Mouse (Mus musculus) kidney, postnatal 25 days (tissue): ENCODE measurements at regions not wholly inside any gene's neighbourhood (a gene's known extent, or its start where the extent isn't known, plus 50 kb on each side); places are given as distances from the start of the nearest gene placed in this dataset.

Experiments
- DNase-seq, 2 experiments: peaks; one replicate each; pipeline ENCODE4 v3.0.0; 2021; ENCODE audit warnings: mixed read lengths in 2 of 2

DNA sequence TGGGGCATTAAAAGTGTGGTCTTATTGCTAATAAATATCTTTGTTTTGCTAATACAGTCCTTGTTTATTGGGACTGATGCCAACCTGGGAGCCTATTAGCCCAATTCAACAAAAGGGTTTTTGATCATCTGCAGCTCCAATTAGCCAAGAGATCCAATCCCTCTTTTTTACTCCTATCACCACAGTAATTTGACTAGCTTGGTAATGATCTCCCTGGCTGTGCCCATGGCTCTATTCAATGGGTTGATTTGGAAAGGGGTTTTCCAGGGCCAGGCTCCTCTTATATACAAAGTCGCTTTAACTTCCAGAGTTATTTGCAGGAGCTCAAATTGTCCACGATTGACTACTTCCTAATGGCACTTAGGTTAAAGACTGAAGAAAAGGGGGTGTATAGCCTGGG, 145.1 kb upstream of the Adra1b start:
- DNase-seq = no peak

DNA sequence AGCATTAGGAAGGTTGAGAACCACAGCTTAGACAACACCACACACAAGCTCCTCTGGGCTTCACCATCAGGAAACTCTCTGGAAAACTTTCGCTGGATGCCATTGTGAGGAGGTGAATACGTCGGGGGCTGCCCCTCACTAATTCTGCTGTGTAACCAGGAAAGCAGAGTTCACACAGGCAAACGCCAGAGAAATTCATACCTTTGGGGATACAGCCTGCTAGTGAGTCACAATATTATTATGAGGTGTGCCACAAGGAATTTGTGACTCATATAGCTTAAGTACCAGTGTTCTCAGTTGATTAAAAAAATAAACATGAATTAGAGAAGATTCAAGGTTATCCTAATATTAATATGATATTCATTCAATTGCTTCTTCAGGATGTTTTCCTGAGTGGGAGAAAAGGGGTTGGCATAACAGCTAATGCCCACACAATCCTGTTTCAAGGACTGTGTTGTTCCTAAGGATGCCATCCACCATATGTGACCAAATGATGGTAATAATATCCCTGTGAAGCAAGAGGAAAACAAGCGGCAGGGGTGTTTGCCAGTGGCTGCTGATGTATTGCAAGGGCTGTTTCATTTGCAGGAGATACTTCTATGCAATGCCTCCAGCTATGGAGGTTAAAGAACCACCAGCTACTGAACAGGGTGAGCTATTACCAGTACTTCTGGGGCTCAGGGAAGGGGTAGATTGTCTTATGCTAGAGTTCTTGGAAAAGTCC, 148.4 kb upstream of the Adra1b start:
- no peak for DNase-seq

DNA sequence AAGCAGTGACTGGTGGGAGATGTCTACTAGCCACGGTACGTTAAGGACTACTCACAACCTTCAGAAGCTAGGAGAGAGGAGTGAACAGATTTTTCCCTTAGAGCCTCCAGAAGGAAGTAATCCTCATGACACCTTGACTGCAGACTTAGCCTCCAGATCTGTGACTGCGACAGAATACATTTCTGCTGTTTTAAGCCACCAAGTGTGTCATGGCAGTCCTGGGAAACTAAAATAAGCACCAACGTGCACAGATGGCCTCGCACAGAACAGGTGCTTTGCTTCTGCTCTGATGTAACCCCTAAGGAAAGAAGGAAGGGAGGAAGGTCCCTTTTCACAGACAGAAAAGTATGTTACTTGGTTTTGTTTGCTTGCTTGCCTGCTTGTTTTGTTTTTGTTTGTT, 151.5 kb upstream of the Adra1b start:
- no peak for DNase-seq

DNA sequence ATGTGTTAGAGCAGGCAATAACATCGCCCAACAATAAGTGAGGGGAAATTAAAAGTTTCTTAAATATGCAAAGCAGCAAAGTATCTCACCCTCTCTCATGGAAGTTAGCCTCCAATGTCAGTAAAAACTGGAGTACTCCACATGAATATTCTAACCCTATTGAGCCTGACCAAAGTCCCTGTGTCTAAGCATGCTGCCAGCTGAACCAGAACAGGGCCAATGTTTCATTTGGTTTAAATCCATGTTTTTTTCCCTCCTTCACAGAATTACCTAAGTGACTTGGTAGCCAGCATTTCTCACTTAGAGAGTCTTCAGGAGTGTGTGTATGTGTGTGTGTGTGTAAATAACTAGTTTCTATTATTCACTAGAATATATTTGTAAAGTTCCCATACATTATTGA, 161.4 kb upstream of the Adra1b start:
- DNase-seq = no peak

DNA sequence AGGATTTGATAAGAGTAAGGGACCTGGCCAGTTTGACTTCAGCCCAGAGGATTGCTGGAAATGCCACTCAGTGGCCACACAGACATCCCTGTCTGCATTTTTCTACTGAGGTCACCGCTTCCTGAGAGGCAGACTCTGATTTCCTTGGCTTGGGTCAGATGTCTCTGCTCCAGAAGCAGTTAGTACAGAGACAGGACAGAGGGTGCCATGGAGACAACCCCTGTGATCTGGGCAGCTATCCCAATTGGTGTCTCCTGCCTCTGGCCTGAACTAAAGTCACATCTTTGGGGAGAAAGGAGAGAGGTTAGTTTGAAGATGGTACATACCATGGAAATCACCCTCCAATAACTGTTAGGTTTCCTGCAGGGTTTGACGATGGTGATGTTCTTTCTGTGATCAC, 165.2 kb upstream of the Adra1b start:
- peak; percentile 16 to 42 for DNase-seq

DNA sequence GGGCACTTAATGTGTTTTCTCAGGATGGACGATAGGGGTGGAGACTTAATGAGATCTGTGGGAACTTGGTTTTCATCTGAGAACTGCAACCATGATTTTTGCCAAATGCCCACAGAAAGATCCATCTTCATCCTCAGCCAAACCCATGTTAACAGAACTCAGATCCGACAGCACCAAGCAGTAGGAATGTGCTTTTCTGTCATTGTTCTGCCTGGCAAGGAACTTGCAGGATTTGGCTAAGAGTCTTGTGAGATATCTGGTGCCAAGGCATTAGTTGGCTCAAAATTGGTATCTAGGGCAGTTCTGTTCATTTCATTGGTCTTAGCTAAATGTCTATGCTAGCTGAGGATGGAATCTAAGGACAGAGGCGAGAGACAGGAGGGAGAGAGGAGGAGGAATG, 182.7 kb upstream of the Adra1b start:
- DNase-seq = no peak

DNA sequence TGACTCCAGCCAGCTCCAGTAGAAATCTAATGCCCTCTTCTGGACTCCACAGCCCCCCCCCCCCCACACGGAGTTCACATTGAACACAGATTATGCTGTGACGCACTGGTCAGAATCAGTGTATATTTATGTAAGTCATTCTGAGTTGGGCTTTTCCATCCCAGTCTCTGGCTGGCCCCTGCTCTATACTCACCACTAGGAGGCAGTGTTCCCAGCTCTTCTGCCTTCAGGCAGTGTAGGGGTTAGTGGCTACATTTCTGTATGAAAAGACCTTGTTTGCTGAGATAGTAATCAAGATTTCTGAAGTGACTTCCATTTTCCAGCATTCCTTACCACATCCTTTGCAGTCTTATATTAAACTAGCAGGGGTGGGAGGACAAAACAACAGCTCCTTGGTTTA, 185.9 kb upstream of the Adra1b start:
- no peak for DNase-seq

DNA sequence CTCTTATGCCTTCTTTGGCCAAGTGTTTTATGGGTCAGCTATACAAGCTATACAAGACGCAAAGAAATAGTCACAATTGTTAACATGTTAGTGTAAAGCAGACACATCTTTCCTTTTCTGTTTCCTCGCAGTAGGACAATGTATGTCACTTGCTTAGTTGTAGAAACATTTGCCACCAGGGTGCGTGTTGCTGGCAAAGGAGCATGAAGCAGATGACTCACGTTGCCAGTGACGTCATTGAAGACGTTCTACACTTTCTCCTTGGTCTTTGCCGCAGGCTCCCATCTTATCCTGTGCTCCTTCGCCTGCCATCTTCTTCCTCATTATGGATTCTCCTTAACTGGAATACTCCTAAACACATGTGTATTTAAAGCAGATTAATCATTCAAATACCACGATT, 188.5 kb upstream of the Adra1b start:
- no peak for DNase-seq

DNA sequence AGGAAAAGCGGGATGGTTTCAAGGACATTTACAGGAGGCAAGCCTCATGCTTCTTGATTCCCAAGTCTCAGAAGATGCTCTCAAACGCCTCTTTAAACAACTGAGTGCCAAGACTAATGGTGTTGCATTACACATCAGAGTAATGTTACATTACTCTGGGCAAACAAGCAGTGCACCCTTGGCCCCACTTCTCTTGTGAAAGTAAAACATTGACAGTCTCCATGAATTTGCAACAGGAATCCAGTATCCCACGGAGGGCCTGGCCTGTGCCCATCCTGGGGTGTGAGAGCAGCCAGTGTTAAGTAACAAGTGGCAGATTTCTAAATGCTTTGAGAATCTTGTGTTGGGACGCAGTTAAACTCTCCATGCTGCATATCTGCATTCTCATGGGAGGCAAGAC, 194.3 kb upstream of the Adra1b start:
- peak in 1 of 2 experiments; percentile 8 for DNase-seq

DNA sequence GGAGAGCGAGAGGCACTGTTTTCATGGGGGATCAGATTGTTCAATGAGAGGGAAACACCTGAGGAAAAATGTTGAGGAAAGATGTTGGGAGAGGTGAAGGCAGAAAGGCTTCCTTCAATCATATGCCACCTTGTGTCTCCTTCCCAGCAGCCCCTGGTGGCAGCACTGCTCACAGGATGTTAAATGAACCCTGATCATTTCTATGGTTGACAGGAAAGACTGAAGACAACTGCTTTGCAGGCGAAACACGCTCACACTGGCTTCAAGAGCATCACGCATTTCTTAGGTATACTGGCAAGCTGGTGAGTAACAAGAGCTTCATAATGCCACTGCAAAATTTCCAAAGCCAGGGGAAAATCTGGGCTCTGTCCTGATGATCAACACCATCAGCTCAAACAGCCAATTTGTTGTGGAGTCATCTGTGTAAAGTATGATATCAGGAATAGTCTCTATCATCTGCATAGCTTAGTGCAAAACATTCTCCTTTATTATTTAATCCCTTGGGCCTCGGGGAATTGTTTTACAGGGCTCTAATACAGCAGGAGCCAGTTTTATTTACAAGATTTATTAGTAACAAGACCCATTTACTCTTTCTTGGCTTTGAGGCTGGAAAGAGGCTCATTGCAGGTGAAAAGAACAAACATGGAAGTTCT, 202.3 kb upstream of the Adra1b start:
- no peak for DNase-seq

DNA sequence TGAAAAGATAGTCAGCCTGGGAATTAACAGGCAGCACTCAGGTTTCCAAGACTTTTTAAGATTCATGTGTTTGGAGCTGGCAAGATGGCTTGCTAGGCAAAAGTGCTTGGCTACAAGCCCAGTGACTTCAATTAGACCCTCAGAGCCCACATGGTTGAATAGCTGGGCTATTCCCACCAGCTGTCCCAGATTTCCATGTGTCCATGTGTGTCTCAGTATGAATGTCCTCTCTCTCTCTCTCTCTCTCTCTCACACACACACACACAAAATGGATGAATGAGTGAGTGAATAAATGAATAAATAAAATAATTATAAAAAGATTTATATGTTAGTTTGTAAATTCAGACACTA, 202.8 kb upstream of the Adra1b start:
- no peak for DNase-seq

DNA sequence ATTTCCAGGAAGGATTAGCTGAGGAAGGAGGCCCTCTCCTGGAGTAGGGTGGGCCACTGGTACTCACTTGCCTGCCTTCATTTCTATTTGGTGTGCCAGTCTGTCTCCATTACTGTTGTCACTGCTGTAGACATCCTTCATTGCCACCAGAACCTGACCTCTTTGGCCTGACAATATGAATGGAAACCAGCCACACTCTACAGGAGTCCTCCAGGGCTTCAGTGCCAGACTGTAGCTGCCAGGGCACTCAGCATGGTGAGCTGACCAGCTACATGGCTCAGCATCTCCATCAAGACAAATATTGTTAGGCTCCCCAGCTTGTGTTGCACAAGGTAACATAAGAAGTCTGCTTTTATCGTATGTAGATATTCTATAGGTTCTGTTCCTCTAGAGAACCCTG, 205.2 kb upstream of the Adra1b start:
- DNase-seq = no peak

DNA sequence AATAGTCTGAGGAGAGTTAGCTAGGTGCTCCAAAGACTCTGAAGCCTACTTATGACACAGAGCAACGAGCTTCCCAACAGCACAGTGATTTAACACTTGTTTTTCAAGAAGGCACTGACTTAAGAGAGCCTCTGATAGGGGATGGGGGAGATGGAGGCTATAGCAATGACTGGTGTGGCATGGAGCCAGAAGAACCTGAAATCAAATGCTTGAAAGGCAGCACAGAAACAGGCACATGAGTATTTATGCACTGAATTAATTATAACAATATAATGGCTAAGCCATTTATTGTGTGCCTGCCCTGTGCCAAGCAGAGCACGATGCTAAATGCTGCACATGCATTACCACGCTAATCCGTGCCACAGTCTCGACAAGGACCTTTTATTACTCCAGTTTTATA, 210.5 kb upstream of the Adra1b start:
- peak in 1 of 2 experiments; percentile 4 for DNase-seq

DNA sequence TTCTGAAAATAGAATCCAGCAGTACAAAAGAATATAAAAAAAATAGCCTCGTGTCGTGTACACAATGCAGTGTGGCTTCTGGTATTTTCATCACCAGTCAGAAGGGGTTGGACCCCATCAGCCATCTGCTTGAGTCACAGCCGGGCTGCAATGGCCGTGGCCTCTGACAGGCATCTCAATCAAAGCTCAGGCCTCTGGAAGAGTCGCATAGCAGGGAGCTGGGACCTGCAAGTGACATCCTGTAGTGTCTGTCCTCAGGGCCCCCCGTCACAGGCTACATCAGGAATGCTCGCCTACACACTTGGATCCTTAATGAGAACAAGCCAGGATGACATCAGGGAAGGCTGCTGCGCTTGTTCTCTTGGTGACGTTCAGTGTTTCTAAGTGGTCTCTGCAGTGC, 226.1 kb upstream of the Adra1b start:
- DNase-seq = no peak

DNA sequence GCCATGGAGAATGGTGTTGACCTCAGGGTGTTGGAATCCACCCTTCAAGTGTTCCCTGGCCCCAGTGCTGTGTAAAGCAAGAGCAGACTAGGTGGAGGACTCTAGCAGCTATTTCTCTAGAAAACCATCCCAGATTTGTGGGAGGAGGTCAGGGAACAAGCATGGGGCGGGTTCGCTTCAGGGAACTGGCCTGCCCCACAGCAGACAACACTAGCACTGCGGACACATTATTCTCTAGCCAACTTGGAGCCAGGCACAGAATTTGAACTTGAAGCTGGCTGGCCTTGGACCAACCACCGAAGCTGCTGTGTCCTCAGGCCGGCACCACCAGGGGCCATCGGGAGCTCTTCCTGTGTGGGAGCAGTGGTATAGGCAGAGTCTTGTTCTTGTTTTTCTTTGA, 227.5 kb upstream of the Adra1b start:
- peak; percentile 2 to 39 for DNase-seq

DNA sequence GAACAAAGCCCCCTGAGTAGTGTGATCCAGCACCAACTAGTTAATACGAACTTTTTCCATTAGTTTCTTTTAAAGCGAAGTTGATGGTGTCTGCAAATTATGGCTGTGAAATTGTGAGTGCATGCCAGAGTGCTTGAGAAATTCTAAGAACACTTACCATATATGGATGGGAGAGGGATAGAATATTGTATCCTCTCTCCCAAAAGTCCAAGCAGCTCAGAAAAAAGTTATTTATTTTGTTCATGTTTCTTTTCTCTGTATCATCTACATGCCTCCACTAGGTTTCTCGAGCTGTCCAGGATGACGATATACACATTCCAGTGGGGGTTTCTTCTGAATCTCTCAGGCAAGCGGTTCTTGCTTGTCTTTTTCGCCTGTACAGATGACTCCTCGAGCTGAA, 232.2 kb upstream of the Adra1b start:
- no peak for DNase-seq

DNA sequence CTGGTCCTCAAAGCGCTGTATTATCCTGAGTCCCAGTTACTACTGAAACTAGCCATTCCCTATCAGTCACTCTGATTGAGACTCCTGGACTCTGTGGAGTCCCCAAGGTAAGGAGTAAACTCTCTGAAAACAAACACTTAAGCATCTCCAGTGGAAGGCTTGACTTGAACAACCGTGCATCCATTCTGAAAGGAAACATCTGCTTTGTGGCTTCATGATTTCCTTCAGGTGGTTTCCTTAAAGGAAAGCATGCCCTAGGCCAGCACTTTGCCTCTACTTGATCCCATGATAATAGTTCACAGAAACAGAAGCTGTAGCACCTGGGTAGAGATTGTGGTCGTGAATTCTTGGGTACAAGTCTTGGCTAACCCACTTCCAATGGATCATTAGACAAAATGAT, 235.0 kb upstream of the Adra1b start:
- DNase-seq = no peak

DNA sequence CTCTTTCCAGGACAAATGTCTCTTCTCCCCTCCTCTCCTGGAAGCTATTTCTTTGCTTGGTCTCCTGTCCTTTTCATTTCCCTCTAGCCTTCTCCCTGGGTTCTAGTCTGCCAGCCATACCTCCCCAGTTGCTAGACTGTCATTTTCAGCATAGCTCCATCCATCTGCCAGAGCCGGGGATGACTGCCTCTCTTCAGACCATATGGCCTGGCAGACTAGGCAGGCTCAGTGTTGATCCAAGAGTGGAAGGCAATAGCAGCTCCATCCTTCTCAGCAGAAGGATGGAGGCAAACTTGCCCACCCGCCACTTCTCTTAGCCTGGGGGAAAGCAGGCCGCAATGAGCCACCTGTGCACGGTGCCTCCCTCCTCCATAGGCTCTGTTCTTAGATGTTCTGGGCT, 242.0 kb upstream of the Adra1b start:
- DNase-seq = no peak

DNA sequence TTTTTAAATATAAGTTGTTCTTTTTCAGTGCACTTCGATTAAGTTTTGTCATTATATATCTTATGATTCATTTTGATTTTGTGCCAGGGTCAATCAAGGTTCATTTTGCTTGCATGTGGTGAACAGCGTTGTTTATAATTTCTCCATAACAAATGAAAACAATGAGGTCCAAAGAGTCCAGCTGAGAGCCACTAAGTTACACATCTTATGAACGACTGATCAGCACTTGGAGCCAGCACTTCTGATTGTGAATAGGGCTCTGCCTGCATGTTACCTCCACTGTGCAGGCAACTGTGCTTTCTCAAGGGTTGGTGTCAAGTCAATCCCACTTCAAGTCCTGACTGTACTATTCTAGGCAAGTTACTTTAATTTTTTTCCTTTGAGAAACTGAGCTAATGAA, 243.5 kb upstream of the Adra1b start:
- DNase-seq = no peak

DNA sequence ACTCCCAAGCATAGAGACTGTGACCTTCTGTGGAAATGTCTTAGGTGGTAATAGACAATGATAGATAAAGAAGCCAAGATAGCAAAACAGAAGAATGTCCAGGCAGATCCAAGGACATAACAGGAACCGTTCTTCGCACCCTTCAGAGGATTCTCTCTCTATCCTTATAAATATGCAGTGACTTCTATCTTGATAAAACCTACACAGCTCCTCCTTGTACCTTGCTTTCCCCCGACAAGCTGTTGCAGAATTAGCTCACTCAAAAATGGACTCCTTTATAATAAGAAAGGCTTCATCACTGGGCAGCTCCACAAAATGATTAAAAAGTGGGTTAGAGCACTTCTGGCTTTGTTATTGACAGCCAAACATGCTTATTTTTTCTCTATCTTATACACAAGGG, 245.4 kb upstream of the Adra1b start:
- DNase-seq = no peak

DNA sequence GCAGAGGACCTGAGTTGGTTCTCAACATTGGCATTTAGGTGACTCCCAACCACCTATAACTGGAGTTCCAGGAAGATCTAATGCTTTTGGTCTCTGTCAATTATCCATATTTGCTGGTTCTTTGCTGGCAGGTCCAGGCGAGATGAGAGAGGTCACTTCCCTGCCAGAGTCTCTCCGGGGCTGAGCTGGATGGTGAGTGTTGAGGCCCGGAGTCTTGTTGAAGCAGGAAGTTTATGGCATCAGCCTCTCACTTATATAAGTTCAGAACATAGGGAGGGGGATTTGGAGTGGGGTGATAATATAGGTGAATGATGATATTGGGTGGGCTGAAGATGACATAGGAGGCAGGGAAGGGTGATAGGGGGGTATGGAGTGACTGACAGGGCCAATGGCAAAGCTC, 246.3 kb upstream of the Il12b start:
- DNase-seq = no peak

DNA sequence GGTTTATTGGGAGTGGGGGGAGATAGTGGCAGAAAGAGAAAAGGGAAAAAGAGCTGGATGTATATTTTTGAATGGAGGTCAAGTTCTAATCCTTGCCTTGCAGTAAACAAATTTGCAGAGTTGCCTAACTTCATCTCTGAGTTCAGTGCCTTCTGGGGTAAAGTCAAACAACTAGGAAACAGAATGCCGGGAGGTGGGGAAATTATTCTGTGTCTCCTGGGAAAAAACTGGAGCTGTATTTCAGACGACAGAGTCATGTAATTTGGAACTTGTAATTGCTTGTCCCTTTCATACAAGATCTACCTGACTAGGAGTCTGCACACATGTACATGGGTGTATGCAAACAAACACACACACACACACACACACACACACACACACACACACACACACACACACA, 244.3 kb upstream of the Il12b start:
- no peak for DNase-seq

DNA sequence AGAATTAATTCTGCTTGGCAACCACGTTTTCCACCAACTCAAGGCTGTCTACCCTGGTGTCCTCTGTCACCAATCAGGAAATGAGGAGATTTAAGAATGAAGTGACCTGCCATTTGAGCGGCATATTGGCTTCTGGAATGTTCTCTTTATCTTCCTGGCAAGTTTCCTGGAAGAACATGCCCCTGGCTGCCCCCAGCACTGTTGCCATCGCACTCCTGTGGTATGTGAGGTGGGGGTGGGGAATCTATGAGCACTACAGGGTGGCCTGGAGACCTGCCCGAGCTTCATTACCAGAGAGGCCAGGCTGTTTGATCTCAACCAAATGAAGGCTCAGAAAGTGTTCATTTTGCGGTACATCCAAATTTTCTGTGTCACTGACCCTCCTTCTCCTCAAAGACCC, 243.8 kb upstream of the Il12b start:
- peak; percentile 40 to 60 for DNase-seq

DNA sequence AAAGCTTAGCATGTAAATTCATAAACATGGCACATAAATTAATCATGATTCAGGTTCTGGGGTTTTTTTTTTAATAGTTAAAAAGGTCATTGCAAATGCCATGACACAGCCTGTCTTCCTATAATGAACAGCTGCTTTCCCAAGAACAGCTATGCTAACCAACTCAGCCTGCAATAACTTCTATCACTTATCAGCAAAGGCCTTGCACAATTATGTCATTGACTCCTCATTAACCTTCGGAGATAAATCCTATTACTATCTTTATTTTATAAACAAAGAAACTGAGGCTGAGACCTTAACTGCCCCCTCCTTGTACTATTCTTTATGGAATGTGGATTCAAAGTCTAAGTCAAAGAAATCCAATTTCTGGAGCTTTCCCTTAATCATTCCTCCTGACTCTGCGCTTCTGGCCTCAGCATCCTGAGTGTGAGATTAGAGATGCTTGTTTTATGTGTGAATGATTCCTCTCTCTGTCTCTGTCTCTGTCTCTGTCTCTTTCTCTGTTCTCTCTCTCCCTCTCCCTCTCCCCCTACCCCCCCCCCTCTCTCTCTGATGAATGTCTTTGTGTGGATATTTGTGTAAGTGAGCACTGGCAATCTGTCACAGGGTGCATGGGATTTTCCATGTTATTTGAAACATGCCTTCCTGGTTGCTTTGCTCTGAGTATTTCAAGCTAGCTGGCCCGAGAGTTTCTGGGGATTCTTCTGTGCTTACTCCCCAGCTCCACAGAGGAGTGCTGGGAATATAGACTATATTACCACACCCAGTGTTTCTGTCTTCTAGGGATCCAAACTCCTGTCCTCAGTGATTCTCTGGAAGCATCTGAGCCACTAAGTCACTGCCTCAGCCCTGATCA, 243.1 kb upstream of the Il12b start:
- DNase-seq = peak in 1 of 2 experiments; percentile 10
